Mouse (Mus musculus): Measurements from ENCODE around the gene Nfix.

DNA sequence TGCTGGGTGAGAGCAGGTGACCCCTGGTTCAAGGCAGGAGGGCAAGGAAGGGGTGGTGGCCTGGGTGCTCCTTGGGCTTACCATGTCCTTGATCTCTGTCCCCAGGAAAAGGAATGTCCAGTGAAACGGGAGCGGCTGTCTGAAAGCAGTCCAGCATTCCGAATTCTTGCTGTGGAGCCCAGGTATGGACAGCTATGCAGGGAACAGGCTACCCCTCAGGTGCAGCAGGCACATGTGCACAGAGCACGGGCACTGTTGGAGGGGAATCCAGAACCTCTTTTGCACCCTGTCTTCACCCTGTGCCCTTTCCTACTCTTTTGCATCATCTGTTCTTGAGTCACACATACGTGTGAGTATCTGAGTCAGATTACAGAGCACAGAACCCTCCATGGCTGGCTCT is 101.9 kb downstream of the Nfix start:
- TF ChIP-seq POLR2A (IDR thresholded peaks at IDR 0.05; ENCODE audit: extremely low read depth, insufficient read depth, low read length), result no peak
- TF ChIP-seq CTCF (IDR thresholded peaks at IDR 0.05; ENCODE audit: extremely low read depth, insufficient read depth, low read length), result no peak

Measured in cortical plate, adult 2 months (tissue).